Mouse (Mus musculus) G1E (cell line): ENCODE data around the gene Timp3.

Source experiments
- CTCF ChIP-seq: IDR thresholded peaks from 2 replicates; pipeline ENCODE4 v1.5.1; 2012; ENCODE audit warnings: low read depth, low read length, inconsistent platforms, mixed read lengths
- GATA1 ChIP-seq: IDR thresholded peaks from 2 replicates; pipeline ENCODE4 v1.6.1; 2012; ENCODE audit warnings: borderline replicate concordance, low read length, inconsistent platforms, mixed read lengths

DNA sequence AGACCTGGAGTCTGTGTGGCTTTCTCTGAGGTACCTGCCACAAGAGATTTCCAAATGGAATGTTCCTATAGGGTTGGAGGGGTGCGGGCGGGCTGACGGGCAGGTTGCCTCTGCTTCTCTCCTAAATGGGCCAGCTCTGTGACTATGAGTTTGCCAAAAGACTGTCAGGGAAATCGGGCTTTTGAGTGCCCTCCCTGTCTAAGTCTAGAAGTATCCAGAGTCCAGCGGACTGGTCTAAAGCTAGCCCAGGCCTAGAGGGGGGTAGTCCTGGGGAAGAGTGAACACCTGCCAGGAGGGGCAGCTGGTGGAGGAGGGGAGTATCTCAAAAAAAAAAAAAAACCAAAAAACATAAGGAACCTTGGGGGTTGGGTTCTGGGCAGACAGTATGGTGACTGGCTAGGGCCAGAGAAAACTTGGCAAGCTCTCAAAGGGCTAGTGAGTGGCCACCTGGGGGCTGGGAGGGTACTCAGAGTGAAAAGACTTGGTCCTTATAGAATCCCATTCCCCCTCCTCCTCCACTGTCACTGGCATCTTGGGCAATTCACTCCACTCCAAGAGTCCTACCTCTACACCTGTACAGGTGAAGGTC, 18.5 kb downstream of the Timp3 start:
- TF ChIP-seq GATA1 = no peak
- no peak for TF ChIP-seq CTCF
